Mouse (Mus musculus) spleen, adult 2 months (tissue): ENCODE results near the gene Mdc1. TPM values are rescaled to one million over a fixed set of nuclear protein-coding genes. Genes with fewer than 3 reads are reported as not detected.
A peak's percentile ranks its signal among the peaks of the same experiment; 100 is the strongest.

Experiments
- DNase-seq, 2 experiments: peaks; one replicate each; pipeline versions ENCODE4 v3.0.0 to v3.0.0-alpha.2; 2012 to 2021; ENCODE audit warnings: low spot score in 2 of 2, low read depth in 1 of 2
- H3K27ac ChIP-seq: fragments of 200-500 bp; 2 replicates; pipeline ENCODE4 v1.5.1; 2012; ENCODE audit warnings: low read length, inconsistent platforms; ENCODE audit not compliant: insufficient read depth
- H3K27me3 ChIP-seq: fragments of 200-500 bp; 2 replicates; pipeline ENCODE4 v1.6.1; 2012; ENCODE audit warnings: mild to moderate bottlenecking, moderate library complexity, low read length, inconsistent platforms; ENCODE audit not compliant: control insufficient read depth, insufficient read depth
- H3K36me3 ChIP-seq: fragments of 200-500 bp; 2 replicates; pipeline ENCODE4 v1.6.1; 2012; ENCODE audit warnings: mild to moderate bottlenecking, low read length, inconsistent platforms; ENCODE audit not compliant: control insufficient read depth, insufficient read depth
- H3K4me1 ChIP-seq: fragments of 200-500 bp; 2 replicates; pipeline ENCODE4 v1.6.1; 2011; ENCODE audit warnings: inconsistent platforms; ENCODE audit not compliant: control insufficient read depth, insufficient read depth, insufficient read length
- H3K4me3 ChIP-seq: fragments of 200-500 bp; 2 replicates; pipeline ENCODE4 v1.5.1; 2011; ENCODE audit warnings: mild to moderate bottlenecking, inconsistent platforms; ENCODE audit not compliant: insufficient read depth, insufficient read length; ENCODE audit errors: extremely low read depth
- CTCF ChIP-seq: fragments of 200-500 bp; IDR thresholded peaks from 2 replicates; pipeline ENCODE4 v1.5.1; 2011; ENCODE audit warnings: mild to moderate bottlenecking, inconsistent platforms; ENCODE audit not compliant: insufficient read depth, insufficient read length, insufficient replicate concordance; ENCODE audit errors: extremely low read depth
- POLR2A ChIP-seq: fragments of 200-500 bp; IDR thresholded peaks from 2 replicates; pipeline ENCODE4 v1.6.1; 2011; ENCODE audit warnings: low read depth, low read length, inconsistent platforms
- WGBS: fragments of 180-500 bp; shearing (Covaris S2); methylation state at CpG from one replicate; pipeline ENCODE4 v1.1.7; 2018; 5-methylcytosine and 5-hydroxymethylcytosine counted together
- polyA plus RNA-seq: library from polyadenylated mRNA; depleted of rRNA; stranded (reverse); fragments of >200 nt; gene quantifications from 2 replicates; pipeline ENCODE4 v1.2.3, GENCODE M21; 2012

Gene Mdc1
- polyA plus RNA-seq, 1 experiment = 11.6 TPM

DNA sequence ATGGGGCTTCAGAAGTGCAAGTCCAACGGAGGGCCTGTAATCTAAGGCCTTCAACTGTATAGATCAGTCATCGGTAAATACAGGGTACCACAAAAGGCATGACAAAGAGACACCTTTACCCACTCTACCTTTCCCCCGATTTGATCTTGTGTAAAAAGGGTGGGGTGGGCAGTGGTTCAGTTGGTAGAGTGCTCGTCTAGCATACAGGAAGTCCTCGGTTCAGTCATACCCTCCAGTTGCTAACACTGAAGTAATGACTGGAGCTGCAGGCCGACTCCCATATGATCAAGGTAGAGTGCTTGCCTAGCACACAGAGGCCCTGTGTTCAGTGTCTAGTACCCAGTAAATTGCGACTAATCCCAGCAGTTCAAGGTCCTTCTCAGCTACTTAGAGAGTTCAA lies 27.7 kb upstream of the Mdc1 start:
- DNase-seq = no peak
- Histone ChIP-seq H3K4me1 (peaks cover 7% of the 10 kb centered on the region; the same call in 1 of the 2 replicates), H3K4me3 (no peak overlapping the region), H3K36me3 (no peaks in the 10 kb centered on the region), H3K27ac (peak overlapping the region; percentile 15; the same call in 1 of the 2 replicates), H3K27me3 (no peaks in the 10 kb centered on the region)
- TF ChIP-seq POLR2A = no peak
- WGBS = 25% methylated on average over 7 of the region's 7 CpGs

DNA sequence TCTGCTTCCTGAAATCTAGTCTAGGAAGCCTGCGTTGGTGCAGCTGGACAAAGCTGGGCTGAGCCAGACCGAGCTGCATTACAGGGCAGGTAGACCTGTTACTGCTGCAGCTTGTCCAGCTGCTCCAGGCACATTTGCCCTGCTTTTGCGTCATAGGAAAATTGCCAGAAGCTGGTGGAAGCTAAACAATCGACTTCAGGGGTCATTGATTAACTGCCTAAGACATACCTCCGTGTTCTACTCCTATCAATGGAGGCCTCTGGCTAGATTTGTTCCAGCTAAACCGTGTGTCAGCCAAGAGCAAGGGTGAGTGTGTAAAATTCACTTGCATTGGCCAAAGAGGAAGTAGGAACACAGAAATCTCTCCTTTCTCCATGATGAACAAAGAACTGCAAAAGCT lies 26.6 kb upstream of the Mdc1 start:
- TF ChIP-seq POLR2A (no peak), CTCF (no peak)
- Histone ChIP-seq H3K4me1 (peaks cover 7% of the 10 kb centered on the region; the same call in 1 of the 2 replicates), H3K27me3 (no peaks in the 10 kb centered on the region), H3K27ac (no peak overlapping the region), H3K36me3 (no peaks in the 10 kb centered on the region), H3K4me3 (no peak overlapping the region)
- no peak for DNase-seq
- WGBS = 73% methylated on average over 6 of the region's 6 CpGs

DNA sequence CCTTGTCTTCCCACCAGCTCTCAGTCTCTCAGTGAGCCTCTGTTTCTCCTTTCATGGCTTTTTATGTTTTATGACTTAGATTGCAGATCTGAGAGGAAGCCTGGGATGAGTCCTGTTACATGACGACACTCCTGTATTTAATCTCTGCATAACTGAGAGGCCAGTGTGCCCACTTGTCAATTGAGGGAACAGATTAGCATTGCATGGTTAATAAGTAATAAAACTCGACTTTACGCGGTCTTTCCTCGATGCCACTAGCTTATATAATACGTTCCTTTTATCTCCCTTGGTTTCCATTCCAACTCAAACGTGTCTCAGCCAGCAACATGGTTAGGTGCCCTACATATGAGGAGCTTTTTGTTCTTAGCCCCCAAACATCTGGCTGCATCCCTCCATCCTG lies 25.5 kb upstream of the Mdc1 start:
- no peaks in the 10 kb centered on the region for H3K27me3 ChIP-seq
- no peak overlapping the region for H3K4me3 ChIP-seq
- TF ChIP-seq POLR2A (no peak), CTCF (no peak)
- H3K36me3 ChIP-seq = no peaks in the 10 kb centered on the region
- peaks cover 9% of the 10 kb centered on the region; the same call in 1 of the 2 replicates for H3K4me1 ChIP-seq
- 83% methylated on average over 7 of the region's 7 CpGs for WGBS
- H3K27ac ChIP-seq = no peak overlapping the region
- no peak for DNase-seq

DNA sequence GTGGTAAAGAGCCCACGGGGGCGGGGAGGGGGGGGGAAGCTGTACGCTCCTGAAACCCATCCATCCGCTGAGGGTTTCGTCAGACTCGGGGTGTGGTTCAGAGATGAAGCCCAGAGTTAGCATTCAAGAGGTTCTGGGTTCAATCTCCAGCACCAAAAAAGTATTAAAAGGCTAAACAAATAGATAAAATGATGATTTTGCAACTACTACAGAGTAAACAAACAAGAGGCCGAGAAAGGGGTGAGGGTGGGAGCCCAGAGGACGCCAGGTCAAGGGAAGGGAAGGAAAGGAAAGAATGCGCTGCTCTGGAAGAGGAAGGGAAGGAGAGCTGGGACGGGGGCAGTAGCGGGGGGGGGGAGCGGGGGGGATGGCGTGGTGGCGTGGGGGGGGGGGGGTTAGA lies 24.6 kb upstream of the Mdc1 start:
- WGBS = 81% methylated on average over 9 of the region's 14 CpGs
- TF ChIP-seq POLR2A = no peak
- TF ChIP-seq CTCF = no peak

DNA sequence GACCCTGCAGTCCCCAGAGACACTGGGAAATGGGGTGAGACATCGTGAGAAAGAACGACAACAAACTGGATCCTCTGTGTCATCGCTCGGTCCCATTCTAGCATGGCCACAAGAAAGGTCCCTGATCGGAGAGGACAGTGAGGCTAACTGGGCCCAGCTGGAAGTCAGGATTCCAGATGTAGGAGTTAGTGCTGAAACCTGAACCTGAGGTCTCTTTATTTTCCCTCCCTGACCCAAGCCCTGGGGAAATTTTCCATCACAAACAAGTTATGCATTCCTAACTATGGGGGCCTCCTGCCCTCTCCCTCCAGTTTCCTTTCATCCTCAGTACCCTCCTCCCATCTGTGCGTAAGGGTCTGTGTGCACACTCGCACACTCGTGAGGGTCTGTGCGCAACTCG lies 24.1 kb upstream of the Mdc1 start:
- TF ChIP-seq CTCF (no peak), POLR2A (no peak)
- Histone ChIP-seq H3K27me3 (0 out of 2 replicates have a peak, but pooled peaks cover 2% of the 10 kb centered on the region), H3K36me3 (no peaks in the 10 kb centered on the region), H3K4me3 (no peak overlapping the region), H3K27ac (no peak overlapping the region), H3K4me1 (peaks cover 18% of the 10 kb centered on the region; the same call in 1 of the 2 replicates)
- 92% methylated on average over 10 of the region's 10 CpGs for WGBS
- DNase-seq = no peak

More for the DNA sequence above, 24.6 kb upstream of the Mdc1 start:
- Histone ChIP-seq H3K4me1 (peaks cover 14% of the 10 kb centered on the region; the same call in 1 of the 2 replicates), H3K27ac (no peak overlapping the region), H3K27me3 (0 out of 2 replicates have a peak, but pooled peaks cover 2% of the 10 kb centered on the region), H3K4me3 (no peak overlapping the region), H3K36me3 (no peaks in the 10 kb centered on the region)
- no peak for DNase-seq

DNA sequence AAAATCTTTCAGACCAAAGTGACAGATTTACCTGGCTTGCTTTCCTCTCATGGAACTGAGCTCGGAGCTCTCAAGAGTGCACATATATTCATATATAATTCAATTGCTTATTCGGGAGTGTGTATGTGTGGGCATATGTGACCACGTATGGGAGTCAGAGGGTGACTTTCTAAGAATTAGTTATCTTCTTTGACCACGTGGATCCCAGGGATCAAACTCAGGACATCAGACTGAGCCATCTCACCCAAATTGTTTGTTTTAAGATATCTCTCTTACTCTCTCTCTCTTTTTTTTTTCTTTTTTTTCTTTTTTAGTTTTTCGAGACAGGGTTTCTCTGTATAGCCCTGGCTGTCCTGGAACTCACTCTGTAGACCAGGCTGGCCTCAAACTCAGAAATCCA lies 21.2 kb upstream of the Mdc1 start:
- Histone ChIP-seq H3K27me3 (0 out of 2 replicates have a peak, but pooled peaks cover 2% of the 10 kb centered on the region), H3K4me3 (no peak overlapping the region), H3K36me3 (no peaks in the 10 kb centered on the region), H3K27ac (no peak overlapping the region), H3K4me1 (peaks cover 14% of the 10 kb centered on the region; the same call in 1 of the 2 replicates)
- 73% methylated on average over 5 of the region's 5 CpGs for WGBS
- TF ChIP-seq CTCF (no peak), POLR2A (no peak)
- no peak for DNase-seq
